Mouse (Mus musculus): ENCODE data around the gene Aurkb. TPM values are rescaled to one million over a fixed set of nuclear protein-coding genes. Genes with fewer than 3 reads are reported as not detected.

Aurkb gene
- polyA plus RNA-seq, 1 experiment from 2014 or later, result 92.5 TPM

GRCm38 (mm10) chr11:69047592-69047991 is 2.1 kb downstream of the Aurkb start:
- Histone ChIP-seq H3K9me3 (ENCODE audit: control insufficient read depth, low read length) (no peaks in the 10 kb centered on the region), H3K36me3 (ENCODE audit: control insufficient read depth, insufficient read depth, low read length) (peaks cover 39% of the 10 kb centered on the region), H3K27ac (replicated peaks; ENCODE audit: low read depth, low read length) (no peak overlapping the region), H3K27me3 (replicated peaks; ENCODE audit: control insufficient read depth, insufficient read depth, low read length) (no peaks in the 10 kb centered on the region), H3K4me1 (ENCODE audit: control insufficient read depth, insufficient read depth, low read length) (no peaks in the 10 kb centered on the region), H3K9ac (ENCODE audit: low read depth, low read length) (no peak overlapping the region), H3K4me2 (ENCODE audit: low read depth, low read length) (peak overlapping the region; percentile 80; the same call in 1 of the 2 replicates), H3K4me3 (ENCODE audit: low read depth, low read length) (no peak overlapping the region)
- ATAC-seq (ENCODE audit: low read depth) (no peak), DNase-seq (ENCODE audit: low spot score) (no peak)
- WGBS, result 92% methylated on average over 12 of the region's 12 CpGs

- Histone ChIP-seq H3K27ac (replicated peaks; ENCODE audit: low read depth, low read length) (no peak overlapping the region), H3K4me2 (ENCODE audit: low read depth, low read length) (no peak overlapping the region), H3K27me3 (replicated peaks; ENCODE audit: control insufficient read depth, insufficient read depth, low read length) (no peaks in the 10 kb centered on the region), H3K4me3 (ENCODE audit: low read depth, low read length) (no peak overlapping the region), H3K9me3 (ENCODE audit: control insufficient read depth, low read length) (no peaks in the 10 kb centered on the region), H3K9ac (ENCODE audit: low read depth, low read length) (no peak overlapping the region), H3K36me3 (ENCODE audit: control insufficient read depth, insufficient read depth, low read length) (peaks cover 40% of the 10 kb centered on the region), H3K4me1 (ENCODE audit: control insufficient read depth, insufficient read depth, low read length) (no peaks in the 10 kb centered on the region)
- WGBS, result 92% methylated on average over 14 of the region's 14 CpGs
- no peak for ATAC-seq (ENCODE audit: low read depth)
- DNase-seq (ENCODE audit: low spot score), result no peak
Observed at GRCm38 (mm10) chr11:69048151-69048550, 2.7 kb downstream of the Aurkb start.

DNA sequence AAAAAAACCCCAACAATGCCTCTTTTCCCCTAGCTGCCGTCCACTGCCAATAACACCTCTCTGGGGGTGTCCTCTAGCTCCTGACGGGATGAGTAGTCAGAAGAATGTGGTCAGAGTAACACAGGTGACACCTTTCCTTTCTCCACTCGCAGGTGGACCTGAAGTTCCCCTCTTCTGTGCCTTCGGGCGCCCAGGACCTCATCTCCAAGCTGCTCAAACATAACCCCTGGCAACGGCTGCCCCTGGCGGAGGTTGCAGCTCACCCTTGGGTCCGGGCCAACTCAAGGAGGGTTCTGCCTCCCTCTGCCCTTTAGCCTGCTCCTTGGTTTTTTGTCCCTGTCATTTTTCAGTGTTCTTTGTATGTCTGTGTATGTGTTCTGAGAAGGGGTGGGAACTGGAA is 5.3 kb downstream of the Aurkb start:
- Histone ChIP-seq H3K9ac (ENCODE audit: low read depth, low read length) (no peak overlapping the region), H3K4me1 (ENCODE audit: control insufficient read depth, insufficient read depth, low read length) (no peaks in the 10 kb centered on the region), H3K4me2 (ENCODE audit: low read depth, low read length) (no peak overlapping the region), H3K27me3 (replicated peaks; ENCODE audit: control insufficient read depth, insufficient read depth, low read length) (no peaks in the 10 kb centered on the region), H3K9me3 (ENCODE audit: control insufficient read depth, low read length) (no peaks in the 10 kb centered on the region), H3K27ac (replicated peaks; ENCODE audit: low read depth, low read length) (no peak overlapping the region), H3K36me3 (ENCODE audit: control insufficient read depth, insufficient read depth, low read length) (peaks cover 46% of the 10 kb centered on the region), H3K4me3 (ENCODE audit: low read depth, low read length) (no peak overlapping the region)
- no peak for DNase-seq (ENCODE audit: low spot score)
- ATAC-seq (ENCODE audit: low read depth), result no peak
- 89% methylated on average over 8 of the region's 8 CpGs for WGBS

- ATAC-seq (ENCODE audit: low read depth) (no peak), DNase-seq (ENCODE audit: low spot score) (no peak)
- no peaks in the 10 kb centered on the region for H3K27me3 ChIP-seq (replicated peaks; ENCODE audit: control insufficient read depth, insufficient read depth, low read length)
- no peak overlapping the region for H3K9ac ChIP-seq (ENCODE audit: low read depth, low read length)
- H3K27ac ChIP-seq (replicated peaks; ENCODE audit: low read depth, low read length), result no peak overlapping the region
- H3K4me3 ChIP-seq (ENCODE audit: low read depth, low read length), result no peak overlapping the region
- H3K4me2 ChIP-seq (ENCODE audit: low read depth, low read length), result no peak overlapping the region
- H3K36me3 ChIP-seq (ENCODE audit: control insufficient read depth, insufficient read depth, low read length), result peaks cover 46% of the 10 kb centered on the region
- 83% methylated on average over 4 of the region's 4 CpGs for WGBS
- no peaks in the 10 kb centered on the region for H3K9me3 ChIP-seq (ENCODE audit: control insufficient read depth, low read length)
- no peaks in the 10 kb centered on the region for H3K4me1 ChIP-seq (ENCODE audit: control insufficient read depth, insufficient read depth, low read length)
Observed at GRCm38 (mm10) chr11:69051771-69052170, 6.3 kb downstream of the Aurkb start.

GRCm38 (mm10) chr11:69052824-69053421 is 7.5 kb downstream of the Aurkb start:
- no peak for DNase-seq (ENCODE audit: low spot score)
- H3K9ac ChIP-seq (ENCODE audit: low read depth, low read length), result no peak overlapping the region
- no peaks in the 10 kb centered on the region for H3K9me3 ChIP-seq (ENCODE audit: control insufficient read depth, low read length)
- WGBS, result 80% methylated on average over 2 of the region's 2 CpGs
- H3K4me2 ChIP-seq (ENCODE audit: low read depth, low read length), result no peak overlapping the region
- H3K27ac ChIP-seq (replicated peaks; ENCODE audit: low read depth, low read length), result no peak overlapping the region
- no peak for ATAC-seq (ENCODE audit: low read depth)
- no peaks in the 10 kb centered on the region for H3K27me3 ChIP-seq (replicated peaks; ENCODE audit: control insufficient read depth, insufficient read depth, low read length)
- H3K36me3 ChIP-seq (ENCODE audit: control insufficient read depth, insufficient read depth, low read length), result peaks cover 46% of the 10 kb centered on the region
- H3K4me3 ChIP-seq (ENCODE audit: low read depth, low read length), result no peak overlapping the region
- H3K4me1 ChIP-seq (ENCODE audit: control insufficient read depth, insufficient read depth, low read length), result no peaks in the 10 kb centered on the region

DNA sequence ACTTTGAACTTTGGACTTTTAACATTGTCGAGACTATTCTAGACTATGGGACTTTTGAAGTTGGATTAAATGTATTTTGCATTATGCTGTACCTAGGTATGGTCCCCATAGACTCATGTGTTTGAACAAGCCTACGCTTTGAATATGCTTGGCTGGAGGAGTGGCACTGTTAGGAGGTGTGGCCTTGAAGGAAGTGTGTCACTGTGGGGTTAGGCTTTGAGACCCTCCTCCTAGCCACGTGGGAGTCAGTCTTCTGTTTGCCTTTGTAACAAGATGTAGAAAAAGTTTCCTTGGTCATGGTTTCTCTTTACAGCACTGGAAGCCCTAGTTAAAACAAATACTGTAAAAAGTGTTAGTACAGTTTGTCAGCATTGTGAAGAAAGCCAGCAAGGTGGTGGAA is 8.4 kb downstream of the Aurkb start:
- 76% methylated on average over 3 of the region's 3 CpGs for WGBS
- Histone ChIP-seq H3K27ac (replicated peaks; ENCODE audit: low read depth, low read length) (no peak overlapping the region), H3K36me3 (ENCODE audit: control insufficient read depth, insufficient read depth, low read length) (peaks cover 40% of the 10 kb centered on the region), H3K4me2 (ENCODE audit: low read depth, low read length) (no peak overlapping the region), H3K9me3 (ENCODE audit: control insufficient read depth, low read length) (no peaks in the 10 kb centered on the region), H3K27me3 (replicated peaks; ENCODE audit: control insufficient read depth, insufficient read depth, low read length) (no peaks in the 10 kb centered on the region), H3K4me1 (ENCODE audit: control insufficient read depth, insufficient read depth, low read length) (peaks cover 5% of the 10 kb centered on the region), H3K4me3 (ENCODE audit: low read depth, low read length) (no peak overlapping the region), H3K9ac (ENCODE audit: low read depth, low read length) (no peak overlapping the region)
- ATAC-seq (ENCODE audit: low read depth), result no peak
- DNase-seq (ENCODE audit: low spot score), result no peak

DNA sequence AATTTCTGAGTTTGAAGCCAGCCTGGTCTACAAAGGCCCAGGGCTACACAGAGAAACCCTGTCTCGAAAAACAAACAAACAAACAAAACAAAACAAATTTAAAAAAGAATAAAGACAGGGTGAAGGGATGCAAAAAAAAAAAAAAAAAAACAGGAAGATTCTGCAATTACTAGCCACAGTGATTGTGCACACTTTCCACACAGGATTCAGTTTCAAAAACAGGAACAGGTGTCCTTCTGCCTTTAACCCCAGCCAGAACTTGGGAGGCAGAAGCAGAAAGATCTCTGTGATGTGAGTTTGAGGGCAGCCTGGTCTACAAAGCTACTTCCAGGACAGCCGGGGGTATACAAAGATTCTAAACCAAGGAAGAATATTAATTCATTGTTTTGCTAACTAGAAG is 12.8 kb downstream of the Aurkb start:
- Histone ChIP-seq H3K4me2 (ENCODE audit: low read depth, low read length) (peak overlapping the region; percentile 75), H3K27ac (replicated peaks; ENCODE audit: low read depth, low read length) (peak overlapping the region; percentile 82), H3K9ac (ENCODE audit: low read depth, low read length) (peak overlapping the region; percentile 76), H3K9me3 (ENCODE audit: control insufficient read depth, low read length) (no peaks in the 10 kb centered on the region), H3K27me3 (replicated peaks; ENCODE audit: control insufficient read depth, insufficient read depth, low read length) (no peaks in the 10 kb centered on the region), H3K36me3 (ENCODE audit: control insufficient read depth, insufficient read depth, low read length) (peaks cover 6% of the 10 kb centered on the region; the same call in 1 of the 2 replicates), H3K4me1 (ENCODE audit: control insufficient read depth, insufficient read depth, low read length) (peaks cover 19% of the 10 kb centered on the region), H3K4me3 (ENCODE audit: low read depth, low read length) (peak overlapping the region; percentile 97)
- WGBS, result 82% methylated on average over 2 of the region's 2 CpGs
- ATAC-seq (ENCODE audit: low read depth) (no peak), DNase-seq (ENCODE audit: low spot score) (no peak)

- no peak for DNase-seq (ENCODE audit: low spot score)
- H3K9ac ChIP-seq (ENCODE audit: low read depth, low read length), result peak overlapping the region; percentile 76
- H3K9me3 ChIP-seq (ENCODE audit: control insufficient read depth, low read length), result no peaks in the 10 kb centered on the region
- 1% methylated on average over 19 of the region's 19 CpGs for WGBS
- H3K36me3 ChIP-seq (ENCODE audit: control insufficient read depth, insufficient read depth, low read length), result peaks cover 6% of the 10 kb centered on the region; the same call in 1 of the 2 replicates
- H3K27ac ChIP-seq (replicated peaks; ENCODE audit: low read depth, low read length), result peak overlapping the region; percentile 82
- ATAC-seq (ENCODE audit: low read depth), result no peak
- H3K4me3 ChIP-seq (ENCODE audit: low read depth, low read length), result peak overlapping the region; percentile 97
- H3K4me2 ChIP-seq (ENCODE audit: low read depth, low read length), result peak overlapping the region; percentile 75
- peaks cover 19% of the 10 kb centered on the region for H3K4me1 ChIP-seq (ENCODE audit: control insufficient read depth, insufficient read depth, low read length)
- H3K27me3 ChIP-seq (replicated peaks; ENCODE audit: control insufficient read depth, insufficient read depth, low read length), result no peaks in the 10 kb centered on the region
Observed at GRCm38 (mm10) chr11:69058729-69059356, 13.4 kb downstream of the Aurkb start.

Data from embryonic facial prominence, embryonic 14.5 days (tissue).